Mouse (Mus musculus) left cerebral cortex, adult 8-10 months (tissue): ENCODE data around the gene Oxsr1. TPM values are rescaled to one million over a fixed set of nuclear protein-coding genes. Genes with fewer than 3 reads are reported as not detected.
"Not testable (repeated sequence)": the region's sequence is repeated elsewhere in the genome, so short reads cannot be mapped to it uniquely, and the experiment has no call there.

Experiments
- DNase-seq, 2 experiments: peaks; one replicate each; pipeline ENCODE4 v3.0.0; 2022; ENCODE audit warnings: low spot score in 2 of 2
- total RNA-seq, 4 experiments: library from RNA; stranded (reverse); gene quantifications; 2 replicates each; pipeline ENCODE4 v1.2.4; 2022

Oxsr1 gene
- 10 to 100 TPM; 34.5 to 38.8 (median 35.4) TPM for total RNA-seq

DNA sequence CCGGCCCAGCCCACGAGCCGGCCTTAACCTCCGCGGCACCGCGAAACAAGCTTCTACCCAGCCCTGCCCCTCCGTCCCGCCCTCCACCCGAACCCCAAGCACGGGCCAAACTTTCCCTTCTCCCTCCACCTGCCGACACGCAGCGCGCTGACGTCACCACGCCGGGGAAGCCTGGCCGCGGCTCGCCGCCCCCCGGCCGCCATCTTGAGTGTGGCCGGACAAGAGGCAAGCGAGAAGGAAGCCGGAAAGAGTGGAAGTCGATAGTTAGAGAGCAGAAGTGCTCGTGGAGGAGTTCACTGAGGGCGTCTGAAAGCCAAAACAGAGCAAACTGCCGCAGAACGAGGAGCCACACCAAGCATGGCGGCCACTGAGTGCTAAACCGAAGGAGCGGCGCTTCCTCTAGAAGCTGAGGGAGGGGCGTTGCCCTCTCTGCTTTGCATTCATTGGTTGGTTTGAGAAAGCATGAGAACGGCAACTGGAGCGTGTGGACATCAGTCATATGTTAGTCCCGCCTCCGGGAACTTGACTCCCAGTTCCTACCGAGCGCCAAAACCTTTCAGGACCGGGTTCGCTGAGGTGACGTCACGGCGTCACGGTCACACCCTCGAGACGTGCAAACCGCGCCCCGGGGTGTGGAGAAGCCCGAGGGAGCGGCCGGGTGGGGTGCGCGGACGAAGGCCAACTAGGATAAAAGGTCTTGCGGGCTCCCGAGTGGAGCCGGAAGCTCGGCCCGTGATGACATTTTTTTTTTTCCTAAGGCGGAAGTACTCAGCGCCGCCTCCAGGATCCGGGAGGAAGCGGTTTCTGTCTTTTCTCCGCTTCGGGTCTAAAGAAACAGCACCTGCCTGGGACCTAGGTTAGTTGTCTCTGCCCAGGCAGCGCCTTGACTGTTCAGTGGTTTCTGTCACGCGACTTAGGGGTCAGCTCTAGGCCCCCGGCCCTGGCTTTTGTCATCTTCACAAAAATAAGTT lies at the start of gene Oxsr1:
TSS of gene Oxsr1 (minus strand) at position 139 of the 971 bp plus-strand sequence.
- peak; percentile 97 to 99 for DNase-seq

DNA sequence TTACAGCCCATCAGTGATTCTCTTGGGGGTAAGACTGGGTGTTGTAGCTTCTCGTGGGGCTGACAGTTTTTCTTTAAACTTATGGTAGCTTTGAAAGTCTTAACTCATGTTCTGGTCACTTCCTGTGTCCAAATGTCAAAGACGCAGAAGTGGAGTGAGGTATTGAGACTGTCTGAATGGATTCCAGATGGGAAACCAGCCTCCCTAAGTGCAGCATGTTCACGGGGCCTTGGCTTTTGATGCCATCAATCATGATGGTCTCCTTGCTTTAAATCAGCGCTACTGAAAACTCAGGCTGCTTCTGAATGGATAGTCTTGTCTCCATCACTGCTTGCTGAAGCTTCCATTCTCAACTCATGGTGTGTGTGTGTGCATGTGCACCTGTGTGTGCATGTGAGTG lies 49.0 kb upstream of the Oxsr1 start:
- no peak for DNase-seq

DNA sequence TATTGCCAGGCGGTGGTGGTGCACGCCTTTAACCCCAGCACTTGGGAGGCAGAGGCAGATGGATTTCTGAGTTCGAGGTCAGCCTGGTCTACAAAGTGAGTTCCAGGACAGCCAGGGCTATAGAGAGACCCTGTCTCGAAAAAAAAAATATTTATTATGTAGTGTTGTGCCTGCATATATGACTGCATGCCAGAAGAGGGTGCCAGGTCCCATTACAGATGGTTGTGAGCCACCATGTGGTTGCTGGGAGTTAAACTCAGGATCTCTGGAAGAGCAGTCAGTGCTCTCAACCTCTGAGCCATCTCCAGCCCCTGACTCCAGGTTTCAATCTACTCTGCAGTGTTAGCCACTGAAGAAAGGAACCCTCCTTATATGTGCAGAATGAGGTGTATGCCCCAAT lies 48.5 kb upstream of the Oxsr1 start:
- not testable (repeated sequence) for DNase-seq

DNA sequence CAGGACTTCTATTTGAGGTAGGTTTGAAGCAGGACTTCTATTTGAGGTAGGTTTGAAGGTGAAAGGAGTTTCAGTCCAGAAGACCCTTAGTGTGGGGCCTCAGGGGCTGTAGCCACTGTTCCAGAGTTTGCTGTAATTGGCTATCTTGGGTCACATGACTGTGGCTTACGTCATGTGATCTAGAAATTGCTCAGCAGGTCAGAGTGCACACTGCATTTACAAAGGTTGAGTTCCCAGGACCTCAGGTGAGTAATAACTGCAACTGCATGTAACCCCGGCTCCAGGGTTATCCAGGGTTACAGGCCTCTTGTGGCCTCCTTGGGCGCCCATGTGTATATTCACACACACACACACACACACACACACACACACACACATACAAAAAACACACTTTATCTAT lies 46.1 kb upstream of the Oxsr1 start:
- DNase-seq: no peak

DNA sequence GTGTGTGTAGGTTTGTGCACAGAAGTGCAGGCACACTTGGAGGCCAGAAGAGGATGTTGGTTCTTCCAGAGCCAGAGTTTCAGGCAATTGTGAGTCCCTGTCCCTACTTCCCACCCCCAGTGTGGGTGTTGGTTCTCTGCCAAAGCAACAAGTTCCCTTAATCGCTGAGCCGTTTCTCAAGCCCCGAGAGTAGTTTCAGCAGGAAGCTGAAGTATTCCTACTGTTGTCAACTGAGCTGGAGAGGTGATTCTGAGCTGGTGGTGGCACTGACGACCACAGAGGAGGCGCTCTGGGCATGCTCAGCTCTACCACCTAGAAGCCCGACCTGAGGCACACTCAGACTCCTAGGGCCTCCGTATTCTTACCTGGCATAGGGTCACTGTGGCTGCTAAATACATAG lies 43.1 kb upstream of the Oxsr1 start, which contains the start of gene Slc22a14:
TSS of gene Slc22a14 (minus strand) at position 270 of the 400 bp plus-strand sequence.
- DNase-seq: no peak

DNA sequence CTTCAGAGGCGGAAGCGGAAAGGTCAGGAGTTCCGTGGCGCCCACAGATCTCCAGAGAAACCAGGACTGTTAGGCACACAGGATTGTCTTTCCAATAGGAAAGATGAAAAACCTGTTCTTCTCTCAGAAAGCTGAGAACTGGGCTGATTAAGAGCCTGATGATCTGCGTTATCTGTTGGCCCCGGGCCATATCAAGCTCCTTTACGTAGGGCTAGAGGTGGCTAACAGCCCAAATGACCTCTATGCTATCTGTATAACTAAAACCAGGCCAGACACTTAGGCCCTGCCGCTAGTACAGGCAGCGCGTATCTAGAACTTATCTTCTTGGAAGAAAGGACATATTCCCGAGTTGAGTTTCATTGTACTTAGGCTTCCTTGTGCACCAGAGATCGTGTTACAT lies 41.0 kb upstream of the Oxsr1 start:
- no peak for DNase-seq

DNA sequence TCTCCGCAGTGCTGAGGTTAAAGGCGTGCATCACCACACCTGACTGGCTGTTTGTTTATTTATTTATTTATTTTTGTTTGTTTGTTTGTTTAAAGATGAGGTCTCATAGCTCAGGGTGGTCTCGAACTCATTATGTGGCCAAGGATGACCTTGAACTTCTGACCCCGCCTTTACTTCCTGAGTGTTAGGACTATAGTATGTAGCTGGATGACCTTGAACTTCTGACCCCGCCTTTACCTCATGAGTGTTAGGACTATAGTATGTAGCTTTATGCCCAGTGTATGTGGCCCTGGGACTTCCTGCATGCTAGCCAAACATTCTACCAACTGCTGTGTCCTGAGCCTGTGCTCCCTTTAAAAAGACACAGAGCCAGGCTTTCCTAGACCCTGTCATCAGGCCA lies 39.2 kb upstream of the Oxsr1 start:
- DNase-seq: no peak

DNA sequence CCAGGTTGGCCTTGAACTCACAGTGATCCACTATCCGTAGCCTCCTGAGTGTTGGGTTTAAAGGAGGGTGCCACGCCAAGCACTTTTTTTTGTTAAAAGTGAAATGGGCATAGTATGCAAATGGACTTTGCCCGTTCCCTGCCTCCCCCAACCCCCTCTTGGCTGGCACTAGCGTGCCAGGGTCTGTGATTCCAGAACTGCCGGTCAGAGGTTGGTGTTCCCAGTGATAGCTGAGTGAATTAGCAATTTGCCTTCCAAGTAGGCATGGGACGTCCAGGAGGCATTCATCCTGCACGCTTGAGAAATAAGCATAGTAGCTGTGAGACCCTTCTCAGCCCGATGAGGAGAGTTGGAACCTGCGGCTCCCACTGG lies 35.8 kb upstream of the Oxsr1 start:
- no peak for DNase-seq

DNA sequence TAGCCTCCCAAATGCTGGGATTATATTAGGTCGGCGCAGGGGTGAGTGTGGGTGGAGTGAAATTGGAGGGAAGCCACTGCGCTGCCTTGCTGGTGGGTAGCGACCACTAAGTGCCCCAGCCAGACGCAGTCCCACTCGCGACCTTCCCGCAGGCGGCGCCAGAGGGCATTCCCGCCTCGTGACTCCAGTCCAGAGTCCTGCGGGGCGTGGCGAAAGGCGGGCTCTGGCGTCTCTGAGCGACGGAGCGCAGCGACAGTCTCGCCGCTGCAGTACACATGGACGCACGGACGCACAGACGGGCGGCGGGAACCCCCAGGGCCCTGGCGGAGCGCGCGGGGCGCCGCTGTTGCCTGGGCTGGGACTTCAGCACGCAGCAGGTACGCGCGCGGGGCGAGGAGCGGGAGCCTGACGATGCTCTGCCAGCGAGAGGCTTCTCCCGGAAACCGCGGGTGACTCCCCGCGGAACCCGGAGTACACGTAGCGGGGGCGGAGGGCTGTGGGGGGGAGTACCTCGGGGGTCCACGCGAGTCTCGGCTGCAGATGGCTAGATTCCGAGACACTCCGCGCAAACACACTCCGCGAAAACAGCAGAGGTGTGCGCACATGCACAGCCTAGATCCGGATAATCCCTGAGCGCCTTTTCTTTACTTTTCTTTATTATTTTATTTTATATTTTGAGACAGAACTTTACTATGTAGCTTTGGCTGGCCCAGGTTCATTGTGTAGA lies 35.3 kb upstream of the Oxsr1 start, which contains the start of gene Xylb:
TSS of gene Xylb (plus strand) at position 51 of the 727 bp plus-strand sequence.
- DNase-seq: peak; percentile 80 to 81

DNA sequence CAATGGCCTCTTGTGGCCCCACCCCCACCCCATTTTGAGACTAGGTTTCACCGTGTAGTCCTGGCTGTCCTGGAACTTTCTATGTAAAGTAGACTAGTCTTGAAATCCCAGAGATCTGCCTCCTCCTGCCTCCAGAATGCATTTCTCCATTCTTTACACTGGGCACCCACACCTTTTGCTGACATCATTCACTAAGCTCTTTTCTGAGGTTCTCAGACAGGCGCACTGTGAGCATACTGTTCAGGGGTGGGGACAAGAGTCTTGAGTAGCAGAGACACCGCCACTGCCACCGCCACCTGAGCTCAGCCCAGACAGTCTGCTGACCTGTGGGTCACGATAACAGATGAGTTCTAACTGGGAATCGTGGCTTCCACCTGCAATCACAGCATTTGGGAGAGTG lies 33.7 kb upstream of the Oxsr1 start:
- DNase-seq: no peak

DNA sequence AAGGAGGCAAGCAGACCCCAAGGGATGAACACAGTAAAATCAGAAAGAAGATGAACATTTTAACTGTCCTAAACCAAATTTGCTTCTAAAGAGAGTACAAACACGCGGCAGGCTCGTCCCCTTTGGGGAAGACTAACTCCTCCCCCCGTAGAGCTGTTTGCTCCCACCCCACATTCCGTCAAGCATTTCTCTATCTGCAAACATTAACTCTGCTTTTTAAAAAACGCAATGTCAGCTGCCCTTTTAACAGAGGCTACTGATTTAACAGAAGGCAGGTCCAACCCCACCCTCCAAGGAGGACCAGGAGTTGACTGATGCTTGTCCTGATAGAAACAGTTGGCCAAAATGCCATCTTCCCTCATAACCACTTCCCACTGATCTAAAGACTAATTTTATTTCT lies 31.7 kb upstream of the Oxsr1 start:
- no peak for DNase-seq

DNA sequence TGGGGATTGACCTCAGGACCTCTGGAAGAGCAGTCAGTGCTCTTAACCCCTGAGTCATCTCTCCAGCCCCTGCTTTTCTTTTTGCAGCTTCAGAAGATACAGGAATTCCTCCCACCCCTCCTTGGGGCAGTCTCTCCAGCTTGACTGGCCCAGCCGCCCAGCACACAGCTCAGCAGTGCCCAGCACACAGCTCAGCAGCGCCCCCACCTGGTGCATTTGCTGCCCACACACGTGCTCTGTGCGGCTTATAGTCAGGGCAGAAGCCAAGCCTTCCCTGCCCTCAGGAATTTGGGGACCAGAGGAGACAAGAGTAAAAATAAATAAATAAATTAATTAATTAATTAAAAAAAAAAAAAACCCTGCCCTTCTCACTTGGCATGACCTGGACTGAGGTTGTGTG lies 29.8 kb upstream of the Oxsr1 start:
- DNase-seq: peak; percentile 42 to 51

DNA sequence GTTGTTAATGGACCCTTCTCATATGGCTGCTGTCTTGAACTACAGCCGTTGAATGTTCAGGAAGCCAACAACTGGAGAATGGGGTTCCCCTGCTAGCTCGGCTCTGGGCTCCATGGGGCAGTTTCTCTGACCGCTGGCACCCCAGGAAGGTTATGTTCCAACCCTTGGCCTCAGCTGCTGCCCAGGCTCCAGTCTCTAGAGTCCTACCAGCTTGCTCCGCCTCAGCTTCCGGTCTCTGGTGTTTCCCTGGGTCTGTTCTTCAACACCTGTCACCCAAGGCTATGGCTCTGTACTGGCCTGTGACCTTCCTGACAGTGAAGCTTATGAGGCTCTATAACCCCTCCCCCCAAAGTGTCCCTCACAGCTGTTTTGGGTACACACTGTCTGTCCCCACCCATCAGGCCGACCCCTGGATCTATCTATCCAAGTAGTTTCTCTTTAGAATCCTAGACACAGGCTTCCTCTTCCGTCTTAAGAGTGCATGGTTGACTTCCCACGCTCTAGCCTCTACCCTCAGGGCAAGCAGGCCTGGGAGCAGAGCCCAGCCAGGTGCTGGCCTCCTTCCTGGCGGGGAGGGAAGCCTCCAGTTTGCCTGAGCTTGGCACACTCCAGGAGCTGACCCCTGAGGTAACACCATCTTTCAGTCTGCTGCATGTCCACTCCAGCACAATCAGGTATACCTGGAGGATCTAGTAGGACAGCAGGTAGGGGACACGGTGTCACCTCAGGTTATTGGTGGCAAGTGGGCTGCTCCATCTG lies 28.9 kb upstream of the Oxsr1 start:
- no peak for DNase-seq

DNA sequence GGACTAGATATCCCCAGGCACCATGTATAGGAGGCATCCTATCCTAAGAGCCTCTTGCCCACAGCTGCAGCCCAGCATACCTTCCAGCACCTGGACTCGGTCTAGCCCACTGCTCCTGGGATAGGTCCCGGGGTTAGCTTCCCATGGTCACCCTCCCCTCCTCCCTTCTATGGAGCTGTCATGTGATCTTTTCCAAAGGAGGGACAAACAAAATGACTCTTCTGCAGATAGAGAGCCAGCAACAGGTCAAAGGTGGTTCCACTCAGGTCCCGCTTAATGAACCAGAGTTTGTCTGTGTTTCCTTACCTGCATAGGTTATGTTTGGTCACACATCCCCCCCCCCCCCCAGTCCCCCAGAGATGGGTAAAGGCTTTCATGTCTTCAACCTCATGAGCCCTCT lies 28.3 kb upstream of the Oxsr1 start:
- no peak for DNase-seq

DNA sequence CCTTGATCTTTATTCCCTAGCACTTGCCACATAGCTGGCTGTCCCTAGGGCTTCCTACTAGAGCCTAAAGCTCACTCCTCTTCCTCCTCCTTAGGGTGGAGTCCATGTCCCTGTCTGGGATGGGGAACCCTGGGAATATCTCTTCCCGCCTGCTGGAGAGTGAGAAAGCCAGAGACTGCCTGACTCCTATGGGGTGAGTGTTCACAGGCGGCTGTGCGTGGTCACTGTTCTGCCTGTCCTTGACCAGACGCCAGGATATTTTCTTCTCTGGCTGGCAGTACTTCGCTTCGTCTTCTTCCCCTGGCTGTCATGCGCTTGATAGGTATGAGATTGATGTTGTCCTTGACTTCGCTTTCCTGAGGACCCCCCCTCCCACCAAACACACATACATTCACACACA lies 24.1 kb upstream of the Oxsr1 start:
- no peak for DNase-seq

DNA sequence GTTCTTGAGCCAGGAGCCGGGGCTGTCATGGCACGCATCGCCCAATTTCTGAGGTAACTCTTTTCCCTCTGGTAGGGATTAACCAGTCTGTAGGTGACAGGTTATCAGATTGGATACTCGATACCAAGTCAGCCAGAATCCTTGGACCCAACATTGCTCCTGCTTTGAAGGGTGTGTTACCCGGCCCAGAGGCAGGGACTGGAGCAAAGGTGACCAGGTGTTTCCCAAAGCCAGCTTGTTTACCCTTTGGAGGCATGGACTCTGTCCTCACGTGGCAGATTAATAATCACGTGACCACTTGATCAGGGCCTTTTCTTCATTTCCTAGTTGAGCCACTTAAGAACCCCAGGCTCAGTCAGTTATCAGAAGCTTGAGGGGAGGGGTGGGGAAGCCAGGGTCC lies 20.5 kb upstream of the Oxsr1 start:
- DNase-seq: no peak

DNA sequence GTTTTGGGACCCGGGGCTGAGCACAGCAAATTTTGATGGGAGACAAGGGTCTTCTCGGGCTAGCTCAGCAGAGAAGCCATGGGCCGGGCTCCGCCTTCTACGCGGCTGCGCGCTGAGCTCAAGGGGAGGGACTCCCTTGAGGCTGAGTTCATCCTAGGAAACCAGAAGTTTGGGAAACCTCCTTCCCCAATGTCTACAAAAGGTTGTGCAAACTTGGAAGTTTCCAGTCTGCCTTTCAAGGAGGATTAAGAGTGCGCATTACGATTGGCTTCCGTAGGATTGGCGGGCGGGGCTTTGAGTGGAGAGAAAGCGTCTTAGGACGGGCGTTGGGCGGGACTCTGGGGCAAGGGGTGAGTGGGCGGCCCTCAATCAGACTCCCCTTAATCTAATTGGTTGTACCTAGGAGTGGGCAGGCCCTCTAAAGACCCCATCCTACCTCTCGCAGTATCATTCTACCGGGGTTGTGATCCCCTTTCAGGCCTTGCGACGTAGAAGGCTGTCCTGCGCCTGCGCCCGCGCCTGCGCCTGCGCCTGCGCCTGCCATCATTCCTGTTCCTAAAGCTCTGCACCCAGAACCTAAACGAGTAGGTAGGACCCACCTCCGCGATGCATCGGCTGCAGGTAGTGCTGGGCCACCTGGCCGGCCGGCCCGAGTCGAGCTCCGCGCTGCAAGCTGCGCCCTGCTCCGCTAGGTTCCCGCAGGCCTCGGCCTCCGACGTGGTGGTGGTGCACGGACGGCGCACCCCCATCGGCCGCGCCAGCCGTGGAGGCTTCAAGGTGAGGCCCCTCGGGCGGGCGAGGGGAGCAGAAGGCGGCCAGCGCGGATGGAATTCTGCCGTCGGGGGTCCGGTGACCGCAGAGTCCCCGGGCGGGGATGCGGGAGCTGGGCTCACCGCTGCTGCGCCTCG lies 18.9 kb upstream of the Oxsr1 start, which contains the start of gene Myd88:
TSS of gene Myd88 (minus strand) at position 503 of the 908 bp plus-strand sequence.
- peak; percentile 86 to 99 for DNase-seq

DNA sequence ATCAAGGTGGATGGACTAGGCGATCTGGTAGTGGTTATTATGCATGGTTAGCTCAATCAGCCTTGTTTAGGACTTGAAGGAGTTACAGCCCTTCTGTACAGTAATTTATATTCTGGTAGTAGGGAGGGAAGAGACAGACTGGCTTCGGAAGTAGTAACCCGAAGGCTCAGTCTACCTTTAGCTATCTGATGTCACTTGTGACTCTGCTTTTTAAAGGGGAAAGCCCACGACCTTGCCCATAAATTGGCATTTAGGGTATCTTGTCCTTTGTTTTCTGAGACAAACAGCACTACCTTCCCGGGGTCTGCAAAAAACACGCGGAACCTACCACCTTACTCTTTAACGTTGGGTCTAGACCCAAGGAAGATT lies 18.0 kb upstream of the Oxsr1 start:
- no peak for DNase-seq

DNA sequence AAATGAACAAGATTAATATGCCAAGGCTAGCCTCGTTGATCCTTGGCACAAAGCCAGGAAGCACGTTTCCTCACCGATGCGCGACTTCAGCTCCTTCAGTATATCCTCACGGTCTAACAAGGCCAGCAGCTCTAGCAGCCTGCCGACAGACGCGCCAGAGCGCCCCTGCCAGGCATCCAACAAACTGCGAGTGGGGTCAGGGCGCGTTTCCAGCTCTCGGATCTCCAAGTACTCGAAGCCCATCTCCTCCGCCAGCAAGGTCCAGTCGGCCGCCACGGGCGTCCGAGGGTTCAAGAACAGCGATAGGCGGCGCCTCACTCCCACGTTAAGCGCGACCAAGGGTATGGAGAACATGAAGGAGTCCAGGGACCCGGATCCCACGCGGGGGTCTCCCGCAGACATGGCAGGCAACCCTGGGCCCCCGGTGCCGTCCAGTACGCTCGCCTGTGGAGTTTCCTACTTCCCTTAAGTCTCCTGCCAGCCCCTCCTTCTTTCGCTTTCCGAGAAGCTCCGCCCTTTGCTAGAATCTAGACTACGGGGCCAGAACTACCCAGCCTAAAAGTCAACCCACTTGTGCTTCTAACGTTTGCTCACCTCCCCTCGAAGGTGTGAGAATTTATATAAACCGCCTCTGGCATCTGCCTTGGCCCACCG lies 17.5 kb upstream of the Oxsr1 start, which contains the start of gene Acaa1a:
TSS of gene Acaa1a (plus strand) at position 119 of the 654 bp plus-strand sequence.
- peak; percentile 33 to 50 for DNase-seq

DNA sequence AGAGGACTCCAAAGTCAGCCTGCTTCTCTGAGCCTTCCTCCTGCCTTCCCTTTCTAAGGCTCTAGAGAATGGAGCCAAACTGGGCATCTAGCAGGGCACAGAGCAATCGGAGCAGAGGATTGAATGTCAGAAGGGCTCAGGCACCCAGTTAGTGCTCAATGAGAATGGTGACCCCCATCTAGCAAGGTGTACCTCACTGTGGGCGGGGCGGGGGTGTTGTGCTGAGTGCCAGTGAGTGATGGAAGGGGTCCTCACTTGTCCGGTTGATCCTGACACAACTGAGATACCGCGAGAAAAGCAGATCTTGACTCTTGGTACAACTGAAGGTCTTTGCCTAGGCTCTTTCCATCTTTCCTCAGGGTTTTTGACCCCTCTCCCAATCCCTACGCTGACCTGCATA lies 16.9 kb upstream of the Oxsr1 start:
- no peak for DNase-seq
